Mouse (Mus musculus) thymus, postnatal 0 days (tissue): ENCODE results near the gene Efcab12. TPM values are rescaled to one million over a fixed set of nuclear protein-coding genes. Genes with fewer than 3 reads are reported as not detected.
A peak's percentile ranks its signal among the peaks of the same experiment; 100 is the strongest.

ENCODE experiments used
- DNase-seq: peaks from one replicate; pipeline ENCODE4 v3.0.0-alpha.2; 2015; ENCODE audit warnings: low spot score
- polyA plus RNA-seq: library from polyadenylated mRNA; unstranded; fragments of >200 nt; fragmentation: Nextera tagmentation; extraction: Ambion mirVana; gene quantifications from 2 replicates; pipeline ENCODE4 v1.2.1, GENCODE M21; 2015

Gene Efcab12
- polyA plus RNA-seq, 1 experiment from 2014 or later = 0.20 TPM

DNA sequence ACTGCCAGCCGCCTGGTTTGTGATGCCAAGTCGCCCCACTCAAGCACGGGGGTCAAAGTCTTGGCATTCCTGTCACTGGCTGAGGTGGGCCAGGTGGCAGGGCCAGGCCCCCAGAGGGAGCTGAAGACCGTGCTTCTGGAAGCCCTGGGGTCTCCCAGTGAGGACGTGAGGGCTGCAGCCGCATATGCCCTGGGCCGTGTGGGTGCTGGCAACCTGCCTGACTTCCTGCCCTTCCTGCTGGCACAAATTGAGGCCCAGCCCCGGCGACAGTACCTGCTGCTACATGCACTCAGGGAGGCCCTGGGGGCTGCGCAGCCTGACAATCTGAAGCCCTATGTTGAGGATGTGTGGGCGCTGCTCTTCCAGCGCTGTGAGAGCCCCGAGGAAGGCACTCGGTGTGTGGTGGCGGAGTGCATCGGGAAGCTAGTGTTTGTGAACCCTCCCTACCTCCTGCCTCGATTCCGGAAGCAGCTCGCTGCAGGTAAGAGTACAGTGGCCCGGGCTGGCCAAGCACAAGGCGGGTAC is 45.5 kb downstream of the Efcab12 start:
- no peak for DNase-seq

DNA sequence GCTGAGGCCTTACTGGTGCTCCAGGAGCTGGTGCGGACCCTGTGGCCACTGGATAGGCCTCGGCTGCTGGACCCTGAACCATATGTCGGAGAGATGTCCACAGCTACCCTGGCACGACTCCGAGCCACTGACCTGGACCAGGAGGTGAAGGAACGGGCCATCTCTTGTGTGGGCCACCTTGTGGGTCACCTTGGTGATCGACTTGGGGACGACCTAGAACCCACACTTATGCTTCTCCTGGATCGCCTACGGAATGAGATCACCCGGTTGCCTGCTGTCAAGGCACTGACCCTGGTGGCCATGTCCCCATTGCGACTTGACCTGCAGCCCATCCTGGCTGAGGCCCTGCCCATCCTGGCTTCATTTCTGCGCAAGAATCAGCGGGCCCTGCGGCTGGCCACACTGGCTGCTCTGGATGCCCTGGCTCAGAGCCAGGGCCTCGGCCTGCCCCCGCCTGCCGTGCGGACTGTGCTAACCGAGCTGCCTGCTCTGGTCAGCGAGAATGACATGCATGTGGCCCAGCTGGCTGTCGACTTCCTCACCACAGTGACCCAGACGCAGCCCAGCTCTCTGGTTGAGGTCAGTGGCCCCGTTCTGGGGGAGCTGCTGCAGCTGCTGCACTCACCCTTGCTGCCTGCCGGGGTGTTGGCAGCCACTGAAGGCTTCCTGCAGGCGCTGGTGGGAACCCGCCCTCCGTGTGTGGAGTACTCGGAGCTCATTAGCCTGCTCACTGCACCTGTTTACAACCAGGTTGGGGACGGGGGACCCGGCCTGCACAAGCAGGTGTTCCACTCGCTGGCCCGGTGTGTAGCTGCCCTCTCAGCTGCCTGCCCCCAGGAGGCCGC is 46.1 kb downstream of the Efcab12 start:
- DNase-seq = no peak

GRCm38 (mm10) chr6:115791016-115791415 is 47.2 kb downstream of the Efcab12 start:
- no peak for DNase-seq

GRCm38 (mm10) chr6:115782781-115783180 is 55.4 kb downstream of the Efcab12 start:
- no peak for DNase-seq

GRCm38 (mm10) chr6:115776363-115776762 is 61.8 kb downstream of the Efcab12 start:
- no peak for DNase-seq

GRCm38 (mm10) chr6:115775838-115776237 is 62.4 kb downstream of the Efcab12 start:
- DNase-seq = no peak

- DNase-seq = peak; percentile 74
Measured at GRCm38 (mm10) chr6:115774501-115774921, 63.7 kb downstream of the Efcab12 start, which contains the start of gene Cand2. Gene Cand2, plus strand, starts transcription at chr6:115774538.

DNA sequence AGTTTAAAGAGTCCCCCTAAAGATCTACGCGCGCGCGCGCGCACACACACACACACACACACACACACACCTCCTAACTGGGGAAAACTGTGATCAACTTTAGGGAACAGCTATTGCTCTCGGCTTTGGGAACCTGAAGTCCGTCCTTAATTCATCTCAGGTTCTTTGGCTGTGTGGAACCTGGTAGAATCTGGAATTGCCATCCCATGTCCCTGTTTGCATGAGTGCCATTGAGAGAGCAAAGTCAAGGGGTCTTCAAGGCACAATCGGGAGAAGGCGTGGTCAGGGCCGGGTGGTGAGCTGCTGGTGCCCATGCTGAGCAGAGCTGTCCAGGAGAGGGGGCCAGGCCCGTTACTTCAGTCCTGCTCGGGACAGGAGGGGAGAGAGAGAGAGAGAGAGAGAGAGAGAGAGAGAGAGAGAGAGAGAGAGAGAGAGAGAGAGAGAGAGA is 64.2 kb downstream of the Efcab12 start:
- peak; percentile 46 for DNase-seq

DNA sequence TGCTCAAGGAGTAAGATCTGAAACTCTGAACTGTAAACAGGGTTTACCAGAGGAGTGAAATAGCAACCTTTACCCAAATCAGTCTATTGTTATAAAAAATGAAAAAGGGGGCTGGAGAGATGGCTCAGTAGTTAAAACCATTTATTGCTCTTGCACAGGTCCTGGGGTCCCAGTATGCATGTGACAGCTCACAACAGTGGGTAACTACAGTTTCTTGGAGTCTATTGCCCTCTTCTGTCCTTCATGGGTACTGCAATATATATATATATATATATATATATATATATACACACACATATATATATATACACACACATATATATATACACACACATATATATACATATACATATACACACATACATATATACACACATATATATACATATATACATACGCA is 65.6 kb downstream of the Efcab12 start:
- no peak for DNase-seq

- no peak for DNase-seq
Measured at GRCm38 (mm10) chr6:115772201-115772600, 66.0 kb downstream of the Efcab12 start.

GRCm38 (mm10) chr6:115770852-115771251 is 67.4 kb downstream of the Efcab12 start:
- no peak for DNase-seq

DNA sequence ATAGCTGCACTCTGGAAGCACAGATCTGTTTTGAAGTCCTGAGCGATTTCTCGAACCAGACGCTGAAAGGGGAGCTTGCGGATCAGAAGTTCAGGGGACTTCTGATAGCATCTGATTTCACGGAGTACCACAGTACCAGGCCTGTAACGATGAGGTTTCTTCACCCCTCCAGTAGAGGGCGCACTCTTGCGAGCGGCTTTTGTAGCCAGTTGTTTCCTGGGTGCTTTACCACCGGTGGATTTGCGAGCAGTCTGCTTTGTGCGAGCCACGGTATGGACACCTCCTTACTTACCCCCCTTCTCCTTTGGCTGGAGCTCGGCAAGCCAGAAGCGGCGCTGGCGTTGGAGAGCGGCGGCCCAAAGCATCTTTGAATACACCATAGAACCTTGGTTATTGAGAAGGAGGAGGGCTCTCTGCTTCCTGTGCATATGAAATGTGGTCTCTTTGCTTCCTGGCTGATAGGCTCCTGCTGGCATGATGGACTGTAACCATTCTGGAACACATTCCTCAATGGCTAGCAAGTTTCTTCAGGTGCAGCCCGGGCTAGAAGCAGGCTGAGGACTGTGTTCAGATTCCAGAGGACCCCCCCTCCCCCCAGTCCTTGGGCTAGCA is 68.0 kb downstream of the Efcab12 start:
- no peak for DNase-seq

DNA sequence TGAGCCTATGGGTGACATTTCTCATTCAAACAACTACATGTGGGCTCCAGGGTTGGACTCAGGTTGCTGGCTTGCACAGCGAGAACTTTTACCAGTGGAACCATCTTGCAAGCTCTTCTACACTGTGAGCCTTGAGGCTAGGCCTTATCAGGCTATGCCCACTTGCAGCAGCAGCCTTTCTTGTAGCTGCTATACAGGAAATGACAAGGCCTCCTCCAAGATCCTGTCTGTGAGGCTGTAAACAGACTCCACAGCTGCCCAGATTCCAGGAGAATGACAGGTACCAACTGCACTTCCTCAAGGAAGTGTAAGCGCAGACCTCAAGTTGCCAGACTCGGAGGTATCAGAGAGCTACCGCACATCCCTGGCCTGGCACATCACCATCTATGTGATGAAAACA is 70.0 kb downstream of the Efcab12 start:
- peak; percentile 50 for DNase-seq

- no peak for DNase-seq
Measured at GRCm38 (mm10) chr6:115767357-115767756, 70.9 kb downstream of the Efcab12 start.

DNA sequence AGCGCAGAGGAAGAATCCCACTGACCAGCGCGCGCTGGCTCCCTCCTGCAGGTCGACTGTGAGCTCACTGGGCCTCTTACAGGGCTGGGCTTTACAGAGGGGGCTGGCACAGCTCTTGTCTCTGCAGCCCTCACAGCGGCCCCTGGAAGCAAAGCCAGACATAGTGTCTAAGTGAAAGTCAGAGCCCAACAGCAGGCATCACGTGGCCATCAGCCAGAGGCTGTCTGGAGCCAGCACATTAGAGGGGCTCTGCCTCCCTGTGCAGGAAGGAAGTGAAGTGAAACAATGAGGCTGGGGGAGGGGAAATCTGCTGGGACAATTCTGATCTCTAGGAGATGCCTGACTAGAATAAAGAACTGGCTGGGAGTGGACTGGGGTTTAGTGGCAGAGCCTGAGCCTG is 74.0 kb downstream of the Efcab12 start:
- peak; percentile 78 for DNase-seq

DNA sequence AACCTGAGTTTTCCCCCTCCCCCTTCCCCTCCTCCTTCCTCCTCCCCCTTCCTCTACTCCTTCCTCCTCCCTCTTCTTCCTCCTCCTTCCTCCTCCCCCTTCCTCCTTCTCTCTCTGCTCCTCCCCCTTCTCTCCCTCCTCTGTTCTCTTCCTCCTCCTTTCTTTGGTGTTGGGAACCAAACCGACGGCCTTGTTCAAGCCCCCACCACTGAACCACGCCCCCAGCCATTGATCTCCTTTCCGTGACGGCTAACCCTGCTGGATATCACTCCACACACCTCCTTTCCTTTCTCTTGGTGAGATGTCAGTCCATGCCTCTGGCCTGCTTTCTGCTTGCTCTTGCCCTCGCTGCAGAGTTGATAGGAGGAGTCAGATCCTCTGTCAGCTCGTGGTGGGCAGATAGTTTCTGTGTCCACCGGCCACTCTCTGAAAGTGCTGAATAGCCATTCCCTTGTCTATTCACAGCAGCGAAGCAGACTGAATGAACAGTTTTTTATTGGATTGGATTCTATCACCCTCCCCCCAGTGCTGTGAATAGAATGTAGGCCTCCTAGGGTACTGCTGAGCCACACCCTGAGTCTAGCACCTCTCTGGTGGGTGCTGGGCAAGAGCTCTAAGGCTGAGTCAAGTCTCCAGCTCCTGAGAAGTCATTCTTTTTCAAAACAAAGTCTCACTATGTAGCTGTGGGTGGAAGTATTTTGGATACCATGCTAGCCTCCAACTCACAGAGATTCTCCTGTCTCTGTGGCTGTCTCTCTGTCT is 76.0 kb downstream of the Efcab12 start, which contains the start of gene Tmem40:
Gene Tmem40, minus strand, starts transcription at position 416 of the 762 bp plus-strand sequence.
- peak; percentile 57 for DNase-seq

DNA sequence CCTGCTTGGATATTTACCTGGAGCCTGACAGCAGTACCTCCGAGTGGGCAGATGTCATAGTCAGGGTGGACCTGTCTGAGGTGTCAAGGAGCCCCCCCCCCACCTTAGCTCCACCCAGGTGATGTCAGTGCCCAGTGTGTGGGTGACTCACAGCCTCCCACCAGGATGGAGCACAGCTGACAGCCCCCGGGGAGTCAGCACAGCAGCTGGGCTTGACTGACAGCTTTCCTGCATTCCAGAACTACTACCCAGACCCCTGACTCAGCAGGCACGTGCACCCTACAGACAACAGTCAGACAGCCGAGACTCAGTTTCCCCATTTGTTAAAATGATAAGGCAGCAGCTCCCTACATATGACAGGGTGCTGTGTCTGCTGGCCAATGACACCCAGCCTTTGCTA is 77.2 kb downstream of the Efcab12 start:
- no peak for DNase-seq
